Mouse (Mus musculus) MEL (cell line): Measurements from ENCODE around the gene Pidd1.

ENCODE experiments used
- EP300 ChIP-seq, 2 experiments: IDR thresholded peaks; 2 replicates each; pipeline ENCODE4 v1.6.1; 2011; ENCODE audit warnings: improper control_type of control experiment in 2 of 2, low read length in 2 of 2, low read depth in 1 of 2, mild to moderate bottlenecking in 1 of 2
- MXI1 ChIP-seq: IDR thresholded peaks from 2 replicates; pipeline ENCODE4 v1.6.1; 2011; ENCODE audit warnings: mild to moderate bottlenecking, low read depth, low read length, improper control_type of control experiment
- POLR2A ChIP-seq, 2 experiments: IDR thresholded peaks; 2 replicates each; pipeline ENCODE4 v1.6.1; 2011 to 2012; ENCODE audit warnings: low read length in 2 of 2, mild to moderate bottlenecking in 2 of 2, control low read depth in 1 of 2, improper control_type of control experiment in 1 of 2, low read depth in 1 of 2, moderate library complexity in 1 of 2; ENCODE audit not compliant: control insufficient read depth in 1 of 2, insufficient read depth in 1 of 2, poor library complexity in 1 of 2

GRCm38 (mm10) chr7:141395348-141395747 lies 48.5 kb downstream of the Pidd1 start:
- TF ChIP-seq EP300 (IDR thresholded peaks at IDR 0.05; ENCODE audit: low read depth in 1 of 2, low read length in 2 of 2) (no peak), POLR2A (IDR thresholded peaks at IDR 0.05; ENCODE audit: control insufficient read depth in 1 of 2, insufficient read depth in 1 of 2, low read depth in 1 of 2, low read length in 2 of 2, poor library complexity in 1 of 2) (no peak), MXI1 (no peak)
